Mouse (Mus musculus) hematopoietic stem cell, adult 5-6 weeks (primary cell): ENCODE measurements around the gene Olfr1161. TPM values are rescaled to one million over a fixed set of nuclear protein-coding genes. Genes with fewer than 3 reads are reported as not detected.
"Not testable (repeated sequence)": the region's sequence is repeated elsewhere in the genome, so short reads cannot be mapped to it uniquely, and the experiment has no call there.

Source experiments
- ATAC-seq, 2 experiments: fragments of 125-278 bp in 1 of 2; replicated peaks in 1 of 2; 2 replicates each; pipeline ENCODE4 v1.8.0; 2016 to 2017; ENCODE audit warnings: inconsistent platforms in 2 of 2, mild to moderate bottlenecking in 2 of 2, moderate number of reproducible peaks in 2 of 2, low read depth in 1 of 2, moderate TSS enrichment in 1 of 2; ENCODE audit not compliant: low FRiP score in 2 of 2, poor library complexity in 2 of 2, severe bottlenecking in 2 of 2, insufficient read depth in 1 of 2, low TSS enrichment in 1 of 2
- total RNA-seq: library from RNA; stranded (forward); fragments of 172-1452, 232-1000 nt; gene quantifications from 2 replicates; pipeline ENCODE4 v1.2.3, GENCODE M21; 2017

The Olfr1161 gene
- total RNA-seq = not detected in 2 replicates

DNA sequence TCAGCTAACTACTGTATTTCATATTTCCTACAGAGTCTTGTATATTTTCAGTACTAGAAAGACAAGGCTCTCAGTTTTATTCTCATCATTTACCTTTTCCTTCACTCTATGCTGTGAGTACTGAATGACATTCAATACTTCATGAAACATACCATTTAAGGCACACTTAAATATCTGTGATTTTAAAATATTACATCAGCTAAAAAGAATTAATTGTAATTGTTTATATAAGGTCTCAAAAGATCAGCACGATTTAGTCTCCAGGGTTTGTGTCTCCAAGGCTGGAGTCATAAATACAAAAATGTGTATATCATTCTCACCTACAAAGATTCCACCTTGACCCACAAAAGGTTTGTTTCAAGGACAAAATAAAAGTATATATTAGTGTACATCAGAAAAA lies at the start of gene Olfr1161:
Gene Olfr1161, plus strand, starts transcription at position 301 of the 400 bp plus-strand sequence.
- ATAC-seq = not testable (repeated sequence)

DNA sequence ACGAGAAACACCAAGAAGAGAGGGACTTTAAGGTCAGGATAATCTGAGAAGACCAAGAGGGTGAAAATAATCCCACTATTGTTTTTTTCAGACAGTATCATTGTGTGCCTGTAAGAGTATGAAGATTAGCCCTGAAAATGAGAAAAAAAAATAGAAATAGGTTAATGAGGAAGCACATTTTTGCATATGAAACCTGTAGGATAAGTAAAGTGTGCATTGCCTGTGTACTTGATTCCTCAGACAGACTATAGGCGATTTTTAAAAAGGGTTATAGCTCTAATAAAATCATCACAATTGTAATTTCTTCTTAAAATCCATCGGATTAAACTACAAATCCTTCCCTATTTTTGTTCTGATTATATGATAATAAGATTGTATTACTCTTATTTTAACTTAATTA lies 48.0 kb upstream of the Olfr1161 start, which contains the start of gene Olfr74:
Gene Olfr74, minus strand, starts transcription at position 101 of the 400 bp plus-strand sequence.
- ATAC-seq = no peak

DNA sequence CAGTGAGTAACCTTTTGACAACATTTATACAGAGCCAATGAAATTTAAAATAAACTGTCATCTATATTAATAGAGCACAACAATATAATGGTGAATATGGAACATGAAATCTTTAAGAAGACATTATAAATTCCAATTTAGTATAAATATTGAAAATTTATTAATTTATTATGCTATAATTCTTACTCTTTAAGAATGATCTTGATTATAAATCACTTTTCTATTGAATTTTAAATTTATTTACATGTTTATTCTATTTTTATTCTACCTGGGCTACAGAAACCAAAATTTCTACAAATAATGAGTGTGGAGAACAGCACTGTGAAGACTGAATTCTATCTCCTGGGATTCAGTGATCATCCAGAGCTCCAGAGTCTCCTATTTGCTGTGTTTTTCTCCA lies 32.8 kb upstream of the Olfr1161 start, which contains the start of gene Olfr1158:
Gene Olfr1158, plus strand, starts transcription at position 301 of the 400 bp plus-strand sequence.
- ATAC-seq = no peak

DNA sequence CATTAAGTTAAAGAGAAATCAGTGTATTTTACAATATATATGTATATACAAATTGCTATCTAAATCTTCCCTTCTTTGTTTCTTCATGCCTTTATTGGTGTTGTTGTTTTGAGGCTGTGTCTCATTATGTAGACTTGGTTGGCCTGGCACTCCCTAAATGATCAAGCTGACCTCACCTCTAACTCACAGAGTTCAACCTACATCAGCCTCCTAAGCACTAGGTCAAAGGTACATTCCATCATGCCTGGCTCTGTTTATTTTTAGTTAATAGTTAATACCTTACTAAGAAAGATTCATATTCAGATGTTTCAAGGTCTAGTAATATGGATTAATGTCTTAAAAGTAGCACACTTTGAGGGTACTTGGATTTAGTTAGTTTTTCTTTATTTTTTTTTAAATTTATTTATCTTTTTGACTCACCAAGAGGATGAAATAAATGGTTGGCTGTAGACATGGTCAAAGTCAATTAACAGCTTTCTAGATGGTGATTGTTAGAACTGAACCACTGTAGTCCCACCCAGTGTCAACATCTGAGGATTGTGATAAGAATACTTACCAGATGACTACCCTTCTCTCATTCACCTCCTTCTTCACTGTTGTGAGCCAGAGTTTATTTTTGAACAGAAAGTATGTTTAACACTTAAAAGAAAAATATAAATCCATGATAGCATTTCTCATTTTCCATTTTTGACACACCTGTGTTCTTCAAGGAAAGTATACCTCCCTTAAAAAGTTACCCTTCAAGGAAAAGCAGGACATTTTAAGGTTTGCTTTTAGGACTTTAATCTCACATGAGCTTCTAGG lies 14.9 kb upstream of the Olfr1161 start, which contains the start of gene Olfr1160:
Gene Olfr1160, minus strand, starts transcription at position 754 of the 804 bp plus-strand sequence.
- no peak for ATAC-seq

DNA sequence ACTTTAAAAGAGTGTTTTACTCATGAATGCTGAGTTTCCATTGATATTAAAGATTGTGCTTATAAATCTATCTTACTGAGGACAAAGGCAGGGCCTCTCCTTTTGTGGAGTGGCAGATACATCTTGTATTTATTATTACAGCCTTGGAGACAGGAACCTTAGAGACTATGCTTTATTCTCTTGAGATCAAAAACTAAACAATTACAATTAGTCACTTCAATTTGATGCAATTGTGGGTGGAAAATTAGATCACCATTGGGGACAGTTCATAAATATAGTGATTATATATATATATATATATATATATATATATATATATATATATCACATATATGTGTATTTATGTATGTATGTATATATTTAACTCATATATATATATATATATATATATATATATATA lies 15.0 kb downstream of the Olfr1161 start, which contains the start of gene Olfr73:
Gene Olfr73, minus strand, starts transcription at position 101 of the 400 bp plus-strand sequence.
- ATAC-seq = no peak

DNA sequence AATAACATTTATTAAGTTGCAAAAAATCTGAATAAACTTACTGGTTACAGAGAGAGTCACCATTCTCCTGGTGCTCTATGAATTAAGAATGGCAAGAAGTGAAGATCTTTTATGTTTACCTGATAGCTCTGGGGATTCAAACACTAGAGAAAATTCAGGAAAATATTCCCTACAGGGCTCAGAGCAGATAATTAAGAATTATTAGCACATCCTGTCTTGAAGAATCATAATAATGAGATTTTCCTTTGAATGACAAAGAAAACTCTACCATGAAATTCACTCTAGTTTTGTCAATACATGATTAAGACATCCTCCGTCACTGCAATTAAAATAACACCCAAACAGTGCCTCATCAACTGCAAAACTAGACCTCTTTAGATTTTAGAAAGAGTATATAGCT lies 28.5 kb downstream of the Olfr1161 start, which contains the start of gene Olfr1162:
Gene Olfr1162, minus strand, starts transcription at position 101 of the 400 bp plus-strand sequence.
- no peak for ATAC-seq

DNA sequence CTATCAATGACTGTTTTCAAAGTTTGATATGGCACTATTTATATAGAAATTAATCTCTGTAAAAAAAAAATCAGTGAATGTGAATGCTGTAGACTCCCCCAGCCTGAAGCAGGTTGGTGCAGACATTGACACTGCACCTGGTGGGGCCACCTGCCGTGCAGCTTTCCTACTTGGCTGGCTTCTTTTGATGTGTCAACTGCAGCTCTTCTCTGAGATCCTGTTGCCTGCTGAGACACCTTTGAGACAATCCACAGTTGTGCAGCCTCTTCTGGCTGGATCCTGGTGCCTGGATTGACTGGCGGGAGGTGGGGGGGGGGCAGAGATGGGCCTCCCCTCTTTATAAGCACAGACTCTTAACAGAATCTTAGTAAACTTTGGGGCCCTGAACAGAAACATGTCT lies 41.0 kb downstream of the Olfr1161 start:
- no peak for ATAC-seq

DNA sequence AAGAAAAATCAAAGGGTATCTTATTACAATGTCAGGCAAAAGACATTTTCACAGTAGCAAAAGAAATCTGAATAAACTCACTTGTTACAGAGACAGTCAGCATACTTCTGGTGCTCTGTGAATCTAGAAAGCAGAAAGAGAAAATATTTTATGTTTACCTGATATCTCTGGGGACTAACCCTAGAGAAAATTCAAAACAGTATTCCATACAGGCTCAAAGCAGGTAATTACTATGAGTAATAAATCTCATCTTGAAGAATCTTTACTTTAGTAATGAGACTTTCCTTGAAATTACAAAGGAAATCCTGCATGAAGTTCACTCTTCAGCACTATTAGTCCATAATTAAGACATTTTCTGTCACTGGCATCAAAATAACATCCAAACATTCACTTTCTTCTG lies 49.2 kb downstream of the Olfr1161 start, which contains the start of gene Olfr1163:
Gene Olfr1163, minus strand, starts transcription at position 101 of the 400 bp plus-strand sequence.
- no peak for ATAC-seq

Other genes with a start within 250 kb of the Olfr1161 start
- gene Olfr152, start 243.3 kb upstream of the Olfr1161 start, total RNA-seq = not detected in 2 replicates
- not detected in 2 replicates for gene Olfr1143, start 222.2 kb upstream of the Olfr1161 start, total RNA-seq
- gene Olfr1145, start 213.0 kb upstream of the Olfr1161 start, total RNA-seq = not detected in 2 replicates
- gene Olfr1148, start 192.2 kb upstream of the Olfr1161 start, total RNA-seq = not detected in 2 replicates
- not detected in 2 replicates for gene Olfr1150-ps1, start 178.8 kb upstream of the Olfr1161 start, total RNA-seq
- not detected in 2 replicates for gene Olfr1151, start 166.9 kb upstream of the Olfr1161 start, total RNA-seq
- gene Olfr1152, start 156.3 kb upstream of the Olfr1161 start, total RNA-seq = not detected in 2 replicates
- gene Olfr1153, start 127.8 kb upstream of the Olfr1161 start, total RNA-seq = not detected in 2 replicates
- not detected in 2 replicates for gene Olfr1154, start 117.6 kb upstream of the Olfr1161 start, total RNA-seq
- not detected in 2 replicates for gene Olfr1155, start 77.6 kb upstream of the Olfr1161 start, total RNA-seq
- gene Olfr1156, start 69.7 kb upstream of the Olfr1161 start, total RNA-seq = not detected in 2 replicates
- gene Olfr1157, start 54.5 kb upstream of the Olfr1161 start, total RNA-seq = not detected in 2 replicates
- not detected in 2 replicates for gene Olfr74, start 48.1 kb upstream of the Olfr1161 start, total RNA-seq
- not detected in 2 replicates for gene Olfr1158, start 32.7 kb upstream of the Olfr1161 start, total RNA-seq
- gene Olfr1160, start 14.5 kb upstream of the Olfr1161 start, total RNA-seq = not detected in 2 replicates
- not detected in 2 replicates for gene Olfr73, start 14.9 kb downstream of the Olfr1161 start, total RNA-seq
- gene Olfr1162, start 28.4 kb downstream of the Olfr1161 start, total RNA-seq = not detected in 2 replicates
- not detected in 2 replicates for gene Olfr1163, start 49.1 kb downstream of the Olfr1161 start, total RNA-seq
- gene Olfr1164, start 71.2 kb downstream of the Olfr1161 start, total RNA-seq = not detected in 2 replicates
- gene Olfr1166, start 105.5 kb downstream of the Olfr1161 start, total RNA-seq = not detected in 2 replicates
- not detected in 2 replicates for gene Olfr1167, start 132.4 kb downstream of the Olfr1161 start, total RNA-seq
- gene Olfr1168, start 159.1 kb downstream of the Olfr1161 start, total RNA-seq = not detected in 2 replicates
- not detected in 2 replicates for gene Olfr1170, start 205.6 kb downstream of the Olfr1161 start, total RNA-seq